Mouse (Mus musculus) kidney, embryonic 15.5 days (tissue): ENCODE results near the gene Tmod2. TPM values are rescaled to one million over a fixed set of nuclear protein-coding genes. Genes with fewer than 3 reads are reported as not detected.
A peak's percentile ranks its signal among the peaks of the same experiment; 100 is the strongest.
"Not testable (repeated sequence)": the region's sequence is repeated elsewhere in the genome, so short reads cannot be mapped to it uniquely, and the experiment has no call there.

Experiments
- ATAC-seq: fragments of 200-750 bp; cut with Nextera tagmentation; replicated peaks from 2 replicates; pipeline ENCODE4 v1.8.0; 2017; ENCODE audit warnings: moderate TSS enrichment; ENCODE audit not compliant: low FRiP score
- H3K27ac ChIP-seq: fragments of 300-500 bp; sonication (generic); 2 replicates; pipeline ENCODE4 v1.5.1; 2015; ENCODE audit warnings: mild to moderate bottlenecking, inconsistent platforms
- H3K27me3 ChIP-seq: fragments of 300-500 bp; sonication (generic); 2 replicates; pipeline ENCODE4 v1.6.1; 2015; ENCODE audit warnings: inconsistent platforms
- H3K36me3 ChIP-seq: fragments of 300-500 bp; sonication (generic); 2 replicates; pipeline ENCODE4 v1.6.1; 2015; ENCODE audit warnings: inconsistent platforms
- H3K4me1 ChIP-seq: fragments of 300-500 bp; sonication (generic); 2 replicates; pipeline ENCODE4 v1.6.1; 2015; ENCODE audit warnings: inconsistent platforms
- H3K4me2 ChIP-seq: fragments of 300-500 bp; sonication (generic); 2 replicates; pipeline ENCODE4 v1.6.1; 2015; ENCODE audit warnings: moderate library complexity, mild to moderate bottlenecking, inconsistent platforms
- H3K4me3 ChIP-seq: fragments of 300-500 bp; sonication (generic); replicated peaks from 2 replicates; pipeline ENCODE4 v1.5.1; 2015; ENCODE audit warnings: mild to moderate bottlenecking, inconsistent platforms
- H3K9ac ChIP-seq: fragments of 300-500 bp; sonication (generic); 2 replicates; pipeline ENCODE4 v1.6.1; 2015; ENCODE audit warnings: mild to moderate bottlenecking, inconsistent platforms
- H3K9me3 ChIP-seq: fragments of 300-500 bp; sonication (generic); replicated peaks from 2 replicates; pipeline ENCODE4 v1.6.1; 2016; ENCODE audit warnings: inconsistent platforms
- WGBS: fragments of 180-500 bp; shearing (Covaris S2); methylation state at CpG from one replicate; pipeline ENCODE4 v1.1.7; 2015; ENCODE audit warnings: mixed read lengths; 5-methylcytosine and 5-hydroxymethylcytosine counted together
- polyA plus RNA-seq: library from polyadenylated mRNA; unstranded; fragments of >200 nt; fragmentation: Nextera tagmentation; extraction: Ambion mirVana; gene quantifications from 2 replicates; pipeline ENCODE4 v1.2.1, GENCODE M21; 2015

The Tmod2 gene
- polyA plus RNA-seq, 1 experiment from 2014 or later, result 26.5 TPM

GRCm38 (mm10) chr9:75541497-75541896, 69.6 kb downstream of the Tmod2 start:
- WGBS, result 8% methylated on average over 5 of the region's 5 CpGs
- no peaks in the 10 kb centered on the region for H3K27me3 ChIP-seq
- H3K9me3 ChIP-seq, result no peaks in the 10 kb centered on the region
- no peak overlapping the region for H3K4me3 ChIP-seq
- no peaks in the 10 kb centered on the region for H3K36me3 ChIP-seq
- H3K9ac ChIP-seq, result no peak overlapping the region
- H3K4me1 ChIP-seq, result peaks cover 29% of the 10 kb centered on the region
- ATAC-seq, result peak; percentile 56; the same call in 1 of the 2 replicates
- H3K27ac ChIP-seq, result peak overlapping the region; percentile 45
- no peak overlapping the region for H3K4me2 ChIP-seq

- H3K27ac ChIP-seq, result no peak overlapping the region
- H3K9ac ChIP-seq, result no peak overlapping the region
- no peaks in the 10 kb centered on the region for H3K9me3 ChIP-seq
- no peak overlapping the region for H3K4me3 ChIP-seq
- no peak overlapping the region for H3K4me2 ChIP-seq
- 84% methylated on average over 1 of the region's 1 CpGs for WGBS
- no peak for ATAC-seq
- no peaks in the 10 kb centered on the region for H3K27me3 ChIP-seq
- H3K4me1 ChIP-seq, result peaks cover 2% of the 10 kb centered on the region
- peaks cover 12% of the 10 kb centered on the region; the same call in 1 of the 2 replicates for H3K36me3 ChIP-seq
These were observed 74.7 kb downstream of the Tmod2 start for GRCm38 (mm10) chr9:75536422-75536821.

DNA sequence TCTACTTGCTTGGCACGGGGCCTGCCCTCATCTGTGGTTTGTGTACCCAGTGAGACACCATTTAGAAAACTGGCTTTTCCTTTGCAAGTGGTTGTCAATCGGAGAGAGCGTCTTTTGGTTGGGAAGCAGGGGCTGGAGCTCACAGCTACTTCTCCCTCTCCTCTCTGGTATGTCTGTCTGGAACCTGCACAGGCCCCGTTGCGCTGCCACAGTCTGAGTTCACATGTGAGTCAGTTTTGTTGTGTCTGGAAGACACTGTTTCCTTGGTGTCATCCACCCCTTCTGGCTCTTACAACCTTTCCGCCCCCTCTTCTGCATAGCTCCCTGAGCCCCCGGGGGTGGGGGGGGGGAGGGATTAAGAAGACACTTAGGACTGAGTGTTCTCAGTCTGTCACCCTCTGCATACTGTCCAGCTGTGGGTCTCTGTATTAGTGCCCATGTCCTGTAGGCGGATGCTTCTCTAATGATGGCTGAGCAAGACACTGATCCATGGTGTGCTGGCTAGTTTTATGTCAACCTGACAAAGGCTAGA, 76.6 kb downstream of the Tmod2 start:
- no peak overlapping the region for H3K4me2 ChIP-seq
- H3K36me3 ChIP-seq, result peaks cover 26% of the 10 kb centered on the region
- H3K27me3 ChIP-seq, result no peaks in the 10 kb centered on the region
- no peaks in the 10 kb centered on the region for H3K9me3 ChIP-seq
- H3K4me3 ChIP-seq, result no peak overlapping the region
- no peaks in the 10 kb centered on the region; the same call in 1 of the 2 replicates for H3K4me1 ChIP-seq
- no peak overlapping the region for H3K27ac ChIP-seq
- 92% methylated on average over 8 of the region's 8 CpGs for WGBS
- no peak for ATAC-seq
- H3K9ac ChIP-seq, result no peak overlapping the region

- not testable (repeated sequence) for H3K9me3 ChIP-seq
These were observed 78.1 kb downstream of the Tmod2 start for GRCm38 (mm10) chr9:75532989-75533388.

GRCm38 (mm10) chr9:75532461-75532860, 78.7 kb downstream of the Tmod2 start:
- Histone ChIP-seq H3K36me3 (peaks cover 39% of the 10 kb centered on the region), H3K9ac (no peak overlapping the region), H3K4me2 (no peak overlapping the region), H3K27me3 (no peaks in the 10 kb centered on the region), H3K4me1 (no peaks in the 10 kb centered on the region; the same call in 1 of the 2 replicates), H3K9me3 (no peaks in the 10 kb centered on the region), H3K4me3 (no peak overlapping the region), H3K27ac (no peak overlapping the region)
- WGBS, result 76% methylated on average over 7 of the region's 7 CpGs
- no peak for ATAC-seq

More at GRCm38 (mm10) chr9:75532989-75533388, 78.1 kb downstream of the Tmod2 start:
- not testable (repeated sequence) for H3K9ac ChIP-seq, H3K27ac ChIP-seq, H3K4me3 ChIP-seq, H3K27me3 ChIP-seq, H3K4me2 ChIP-seq, ATAC-seq, H3K4me1 ChIP-seq
- WGBS, result 83% methylated on average over 9 of the region's 9 CpGs
- peaks cover 39% of the 10 kb centered on the region for H3K36me3 ChIP-seq

DNA sequence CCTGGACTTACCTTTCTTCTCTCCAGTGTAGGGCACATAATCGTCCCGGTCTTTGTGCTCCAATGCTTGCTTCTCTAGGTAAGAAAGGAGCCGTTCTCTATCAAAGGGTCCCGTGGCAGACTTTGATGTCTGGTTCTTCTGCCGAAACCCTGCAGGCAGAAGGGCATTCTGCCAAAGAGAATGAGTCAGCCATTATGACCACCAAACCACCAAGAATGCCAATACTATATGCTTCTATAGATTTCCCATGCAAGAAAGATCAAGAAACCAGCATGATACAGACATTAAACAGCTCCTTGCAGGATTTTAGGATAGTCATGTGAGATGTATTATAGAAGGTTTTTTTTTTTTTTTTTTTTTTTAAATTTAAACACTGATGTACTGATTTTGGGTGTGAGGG, 81.8 kb downstream of the Tmod2 start:
- no peak overlapping the region for H3K4me2 ChIP-seq
- H3K36me3 ChIP-seq, result peaks cover 32% of the 10 kb centered on the region
- no peak overlapping the region for H3K9ac ChIP-seq
- no peaks in the 10 kb centered on the region for H3K9me3 ChIP-seq
- no peak for ATAC-seq
- H3K27me3 ChIP-seq, result no peaks in the 10 kb centered on the region
- 76% methylated on average over 5 of the region's 5 CpGs for WGBS
- H3K4me1 ChIP-seq, result no peaks in the 10 kb centered on the region; the same call in 1 of the 2 replicates
- H3K4me3 ChIP-seq, result no peak overlapping the region
- no peak overlapping the region for H3K27ac ChIP-seq

- Histone ChIP-seq H3K4me2 (no peak overlapping the region), H3K27me3 (no peaks in the 10 kb centered on the region), H3K9me3 (no peaks in the 10 kb centered on the region), H3K4me3 (no peak overlapping the region), H3K27ac (no peak overlapping the region), H3K4me1 (no peaks in the 10 kb centered on the region; the same call in 1 of the 2 replicates), H3K9ac (no peak overlapping the region), H3K36me3 (peaks cover 32% of the 10 kb centered on the region)
- ATAC-seq, result no peak
- WGBS, result 94% methylated on average over 9 of the region's 9 CpGs
These were observed 83.0 kb downstream of the Tmod2 start for GRCm38 (mm10) chr9:75528096-75528495.

- H3K4me1 ChIP-seq, result no peaks in the 10 kb centered on the region; the same call in 1 of the 2 replicates
- peaks cover 34% of the 10 kb centered on the region for H3K36me3 ChIP-seq
- no peak overlapping the region for H3K4me2 ChIP-seq
- no peak overlapping the region for H3K27ac ChIP-seq
- no peaks in the 10 kb centered on the region for H3K27me3 ChIP-seq
- 76% methylated on average over 13 of the region's 13 CpGs for WGBS
- ATAC-seq, result no peak
- H3K4me3 ChIP-seq, result no peak overlapping the region
- H3K9me3 ChIP-seq, result no peaks in the 10 kb centered on the region
- H3K9ac ChIP-seq, result no peak overlapping the region
These were observed 83.6 kb downstream of the Tmod2 start for GRCm38 (mm10) chr9:75527368-75528059.

- Histone ChIP-seq H3K4me2 (no peak overlapping the region), H3K27ac (no peak overlapping the region), H3K4me3 (no peak overlapping the region), H3K27me3 (no peaks in the 10 kb centered on the region), H3K9me3 (no peaks in the 10 kb centered on the region), H3K36me3 (peaks cover 17% of the 10 kb centered on the region), H3K4me1 (no peaks in the 10 kb centered on the region), H3K9ac (no peak overlapping the region)
- no peak for ATAC-seq
- 77% methylated on average over 6 of the region's 6 CpGs for WGBS
These were observed 87.5 kb downstream of the Tmod2 start for GRCm38 (mm10) chr9:75523646-75524045.

DNA sequence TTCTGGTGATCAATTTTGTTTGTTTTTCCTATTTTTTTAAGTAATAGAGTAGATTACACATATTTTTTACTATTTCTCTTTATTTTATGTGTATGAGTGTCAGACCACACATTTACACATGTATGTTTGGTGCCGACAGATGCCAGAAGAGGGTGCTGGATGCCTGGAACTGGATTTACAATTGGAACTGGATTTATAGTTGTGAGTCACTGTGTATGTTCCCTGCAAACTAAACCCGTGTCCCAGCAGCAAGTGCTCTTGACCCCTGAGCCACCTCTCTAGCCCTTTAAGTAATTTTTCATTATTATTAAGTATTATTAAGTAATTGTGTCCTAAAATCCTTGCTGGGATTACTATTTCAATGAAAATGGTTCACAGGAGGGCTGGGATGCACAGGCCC, 88.9 kb downstream of the Tmod2 start:
- WGBS, result 67% methylated on average over 2 of the region's 2 CpGs
- no peak for ATAC-seq
- no peaks in the 10 kb centered on the region for H3K4me1 ChIP-seq
- H3K27me3 ChIP-seq, result no peaks in the 10 kb centered on the region
- no peak overlapping the region for H3K27ac ChIP-seq
- no peak overlapping the region for H3K9ac ChIP-seq
- peaks cover 16% of the 10 kb centered on the region; the same call in 1 of the 2 replicates for H3K36me3 ChIP-seq
- no peak overlapping the region for H3K4me2 ChIP-seq
- no peaks in the 10 kb centered on the region for H3K9me3 ChIP-seq
- no peak overlapping the region for H3K4me3 ChIP-seq

GRCm38 (mm10) chr9:75521788-75522187, 89.3 kb downstream of the Tmod2 start:
- peak; percentile 69; the same call in 1 of the 2 replicates for ATAC-seq
- Histone ChIP-seq H3K4me1 (no peaks in the 10 kb centered on the region), H3K9me3 (no peaks in the 10 kb centered on the region), H3K27me3 (no peaks in the 10 kb centered on the region), H3K9ac (no peak overlapping the region), H3K27ac (no peak overlapping the region), H3K36me3 (peaks cover 16% of the 10 kb centered on the region; the same call in 1 of the 2 replicates), H3K4me3 (no peak overlapping the region), H3K4me2 (no peak overlapping the region)
- 55% methylated on average over 4 of the region's 4 CpGs for WGBS

GRCm38 (mm10) chr9:75520940-75521339, 90.2 kb downstream of the Tmod2 start:
- Histone ChIP-seq H3K4me1 (no peaks in the 10 kb centered on the region), H3K4me2 (no peak overlapping the region), H3K27me3 (no peaks in the 10 kb centered on the region), H3K27ac (no peak overlapping the region), H3K9ac (no peak overlapping the region), H3K9me3 (no peaks in the 10 kb centered on the region), H3K36me3 (peaks cover 21% of the 10 kb centered on the region; the same call in 1 of the 2 replicates), H3K4me3 (no peak overlapping the region)
- WGBS, result 93% methylated on average over 8 of the region's 8 CpGs
- ATAC-seq, result no peak
